Mouse (Mus musculus) kidney, adult 2 months (tissue): ENCODE measurements around the gene Cd8a. TPM values are rescaled to one million over a fixed set of nuclear protein-coding genes. Genes with fewer than 3 reads are reported as not detected.

Experiments
- DNase-seq: peaks from one replicate; pipeline ENCODE4 v3.0.0; 2021
- H3K27ac ChIP-seq: fragments of 200-500 bp; 2 replicates; pipeline ENCODE4 v1.5.1; 2012; ENCODE audit warnings: low read depth, low read length, control low read depth, inconsistent platforms; ENCODE audit not compliant: insufficient read depth
- H3K27me3 ChIP-seq: fragments of 200-500 bp; replicated peaks from 2 replicates; pipeline ENCODE4 v1.6.1; 2012; ENCODE audit warnings: mild to moderate bottlenecking, moderate library complexity, low read length, inconsistent platforms; ENCODE audit not compliant: control insufficient read depth, insufficient read depth
- H3K36me3 ChIP-seq: fragments of 200-500 bp; 2 replicates; pipeline ENCODE4 v1.6.1; 2012; ENCODE audit warnings: mild to moderate bottlenecking, moderate library complexity, low read length, inconsistent platforms; ENCODE audit not compliant: control insufficient read depth, insufficient read depth
- H3K4me1 ChIP-seq: fragments of 200-500 bp; 2 replicates; pipeline ENCODE4 v1.6.1; 2011; ENCODE audit warnings: low read length; ENCODE audit not compliant: control insufficient read depth, insufficient read depth
- H3K4me3 ChIP-seq: fragments of 200-500 bp; 2 replicates; pipeline ENCODE4 v1.5.1; 2011; ENCODE audit warnings: mild to moderate bottlenecking, low read depth, low read length, control low read depth; ENCODE audit not compliant: insufficient read depth
- CTCF ChIP-seq: fragments of 200-500 bp; conservative IDR thresholded peaks from 2 replicates; pipeline ENCODE4 v1.5.1; 2011; ENCODE audit warnings: low read depth, mild to moderate bottlenecking, control low read depth, low read length, moderate library complexity, mixed read lengths; ENCODE audit not compliant: insufficient read depth, insufficient read length
- POLR2A ChIP-seq: fragments of 200-500 bp; IDR thresholded peaks from one replicate; pipeline ENCODE4 v1.6.1; 2011; ENCODE audit warnings: low read depth, low read length, control low read depth
- WGBS: fragments of 180-500 bp; shearing (Covaris S2); methylation state at CpG from one replicate; pipeline ENCODE4 v1.1.7; 2018; 5-methylcytosine and 5-hydroxymethylcytosine counted together
- polyA plus RNA-seq: library from polyadenylated mRNA; depleted of rRNA; stranded (reverse); fragments of >200 nt; gene quantifications from 2 replicates; pipeline ENCODE4 v1.2.3, GENCODE M21; 2012

The Cd8a gene
- polyA plus RNA-seq, 1 experiment: 4.7 TPM

GRCm38 (mm10) chr6:71390496-71390895 is 17.3 kb downstream of the Cd8a start:
- Histone ChIP-seq H3K4me1 (no peaks in the 10 kb centered on the region), H3K36me3 (peaks cover 2% of the 10 kb centered on the region), H3K27ac (no peak overlapping the region), H3K4me3 (no peak overlapping the region), H3K27me3 (no peaks in the 10 kb centered on the region)
- TF ChIP-seq CTCF (no peak), POLR2A (no peak)
- peak; percentile 29 for DNase-seq
- 83% methylated on average over 2 of the region's 2 CpGs for whole genome bisulfite sequencing

- no peak for TF ChIP-seq POLR2A
- no peak for TF ChIP-seq CTCF
- H3K36me3 ChIP-seq: peaks cover 6% of the 10 kb centered on the region
- H3K27me3 ChIP-seq: no peaks in the 10 kb centered on the region
- WGBS: 94% methylated on average over 1 of the region's 1 CpGs
- DNase-seq: no peak
- no peak overlapping the region for H3K4me3 ChIP-seq
- H3K4me1 ChIP-seq: no peaks in the 10 kb centered on the region; the same call in 1 of the 2 replicates
- no peak overlapping the region for H3K27ac ChIP-seq
Observed at GRCm38 (mm10) chr6:71396016-71396415, 22.8 kb downstream of the Cd8a start.

GRCm38 (mm10) chr6:71396761-71397160 is 23.5 kb downstream of the Cd8a start:
- DNase-seq: no peak
- TF ChIP-seq CTCF (no peak), POLR2A (no peak)
- H3K27ac ChIP-seq: no peak overlapping the region
- peaks cover 6% of the 10 kb centered on the region for H3K36me3 ChIP-seq
- WGBS: 91% methylated on average over 6 of the region's 6 CpGs
- H3K4me3 ChIP-seq: no peak overlapping the region
- no peaks in the 10 kb centered on the region; the same call in 1 of the 2 replicates for H3K4me1 ChIP-seq
- H3K27me3 ChIP-seq: no peaks in the 10 kb centered on the region

GRCm38 (mm10) chr6:71398829-71399609 is 25.8 kb downstream of the Cd8a start:
- no peak for TF ChIP-seq POLR2A
- 0 out of 2 replicates have a peak, but pooled peaks have one; percentile 12 for TF ChIP-seq CTCF
- Histone ChIP-seq H3K4me1 (no peaks in the 10 kb centered on the region; the same call in 1 of the 2 replicates), H3K27ac (no peak overlapping the region), H3K27me3 (no peaks in the 10 kb centered on the region), H3K4me3 (no peak overlapping the region), H3K36me3 (peaks cover 5% of the 10 kb centered on the region)
- peak; percentile 46 for DNase-seq
- 72% methylated on average over 4 of the region's 4 CpGs for WGBS

- no peaks in the 10 kb centered on the region for H3K27me3 ChIP-seq
- no peak overlapping the region for H3K4me3 ChIP-seq
- peak; percentile 69 for DNase-seq
- WGBS: 39% methylated on average over 4 of the region's 4 CpGs
- no peaks in the 10 kb centered on the region; the same call in 1 of the 2 replicates for H3K36me3 ChIP-seq
- TF ChIP-seq CTCF: no peak
- TF ChIP-seq POLR2A: no peak
- H3K27ac ChIP-seq: no peak overlapping the region
- peaks cover 7% of the 10 kb centered on the region; the same call in 1 of the 2 replicates for H3K4me1 ChIP-seq
Observed at GRCm38 (mm10) chr6:71414624-71415023, 41.4 kb downstream of the Cd8a start.

- DNase-seq: no peak
- no peak overlapping the region; the same call in 1 of the 2 replicates for H3K27ac ChIP-seq
- no peaks in the 10 kb centered on the region; the same call in 1 of the 2 replicates for H3K36me3 ChIP-seq
- H3K4me1 ChIP-seq: peaks cover 12% of the 10 kb centered on the region
- H3K4me3 ChIP-seq: no peak overlapping the region
- TF ChIP-seq POLR2A (no peak), CTCF (no peak)
- WGBS: 78% methylated on average over 3 of the region's 3 CpGs
- H3K27me3 ChIP-seq: no peaks in the 10 kb centered on the region
Observed at GRCm38 (mm10) chr6:71415446-71415845, 42.2 kb downstream of the Cd8a start.

GRCm38 (mm10) chr6:71418874-71419273 is 45.6 kb downstream of the Cd8a start:
- Histone ChIP-seq H3K4me1 (peaks cover 25% of the 10 kb centered on the region), H3K27ac (no peak overlapping the region), H3K27me3 (no peaks in the 10 kb centered on the region), H3K36me3 (no peaks in the 10 kb centered on the region), H3K4me3 (no peak overlapping the region)
- 70% methylated on average over 3 of the region's 3 CpGs for WGBS
- TF ChIP-seq POLR2A (no peak), CTCF (no peak)
- peak; percentile 41 for DNase-seq
